Mouse (Mus musculus): ENCODE data around the gene Ccdc60.
"Not testable (repeated sequence)": the region's sequence is repeated elsewhere in the genome, so short reads cannot be mapped to it uniquely, and the experiment has no call there.

The Ccdc60 gene

GRCm38 (mm10) chr5:116288849-116289570 lies at the start of gene Ccdc60:
Ccdc60 (minus strand) TSS chr5:116288985.
- no peak for DNase-seq (ENCODE audit: low spot score in 2 of 2)

- DNase-seq (ENCODE audit: low spot score in 2 of 2) = no peak
Measured at GRCm38 (mm10) chr5:116336191-116336590, 47.4 kb upstream of the Ccdc60 start.

- no peak for DNase-seq (ENCODE audit: low spot score in 2 of 2)
Measured at GRCm38 (mm10) chr5:116328911-116329310, 40.1 kb upstream of the Ccdc60 start.

GRCm38 (mm10) chr5:116323401-116323800 lies 34.6 kb upstream of the Ccdc60 start:
- no peak for DNase-seq (ENCODE audit: low spot score in 2 of 2)

GRCm38 (mm10) chr5:116322365-116323027 lies 33.7 kb upstream of the Ccdc60 start:
- peak in 1 of 2 experiments; percentile 6 for DNase-seq (ENCODE audit: low spot score in 2 of 2)

GRCm38 (mm10) chr5:116313711-116314110 lies 24.9 kb upstream of the Ccdc60 start:
- DNase-seq (ENCODE audit: low spot score in 2 of 2) = no peak

GRCm38 (mm10) chr5:116312111-116312737 lies 23.4 kb upstream of the Ccdc60 start:
- DNase-seq (ENCODE audit: low spot score in 2 of 2) = no peak

GRCm38 (mm10) chr5:116311636-116312035 lies 22.9 kb upstream of the Ccdc60 start:
- no peak for DNase-seq (ENCODE audit: low spot score in 2 of 2)

- no peak for DNase-seq (ENCODE audit: low spot score in 2 of 2)
Measured at GRCm38 (mm10) chr5:116309383-116309801, 20.6 kb upstream of the Ccdc60 start.

- DNase-seq (ENCODE audit: low spot score in 2 of 2) = no peak
Measured at GRCm38 (mm10) chr5:116305557-116305956, 16.8 kb upstream of the Ccdc60 start.

GRCm38 (mm10) chr5:116305146-116305545 lies 16.4 kb upstream of the Ccdc60 start:
- DNase-seq (ENCODE audit: low spot score in 2 of 2) = not testable (repeated sequence)

GRCm38 (mm10) chr5:116300984-116301383 lies 12.2 kb upstream of the Ccdc60 start:
- DNase-seq (ENCODE audit: low spot score in 2 of 2) = no peak

GRCm38 (mm10) chr5:116293501-116293900 lies 4.7 kb upstream of the Ccdc60 start:
- DNase-seq (ENCODE audit: low spot score in 2 of 2) = no peak

- no peak for DNase-seq (ENCODE audit: low spot score in 2 of 2)
Measured at GRCm38 (mm10) chr5:116290584-116290983, 1.8 kb upstream of the Ccdc60 start.

- DNase-seq (ENCODE audit: low spot score in 2 of 2) = no peak
Measured at GRCm38 (mm10) chr5:116289897-116290296, 1.1 kb upstream of the Ccdc60 start.

GRCm38 (mm10) chr5:116288183-116288582 lies 602 bp downstream of the Ccdc60 start:
- no peak for DNase-seq (ENCODE audit: low spot score in 2 of 2)

- no peak for DNase-seq (ENCODE audit: low spot score in 2 of 2)
Measured at GRCm38 (mm10) chr5:116285532-116286176, 3.1 kb downstream of the Ccdc60 start.

- DNase-seq (ENCODE audit: low spot score in 2 of 2) = no peak
Measured at GRCm38 (mm10) chr5:116280518-116280917, 8.3 kb downstream of the Ccdc60 start.

- DNase-seq (ENCODE audit: low spot score in 2 of 2) = peak; percentile 6 to 11
Measured at GRCm38 (mm10) chr5:116278436-116278918, 10.3 kb downstream of the Ccdc60 start.

- DNase-seq (ENCODE audit: low spot score in 2 of 2) = no peak
Measured at GRCm38 (mm10) chr5:116277951-116278350, 10.8 kb downstream of the Ccdc60 start.

GRCm38 (mm10) chr5:116274818-116275217 lies 14.0 kb downstream of the Ccdc60 start:
- no peak for DNase-seq (ENCODE audit: low spot score in 2 of 2)

- no peak for DNase-seq (ENCODE audit: low spot score in 2 of 2)
Measured at GRCm38 (mm10) chr5:116274365-116274764, 14.4 kb downstream of the Ccdc60 start.
